Mouse (Mus musculus) G1E (cell line): ENCODE measurements at regions not wholly inside any gene's neighbourhood (a gene's known extent, or its start where the extent isn't known, plus 50 kb on each side); places are given as distances from the start of the nearest gene placed in this dataset.

ENCODE experiments used
- CTCF ChIP-seq: IDR thresholded peaks from 2 replicates; pipeline ENCODE4 v1.5.1; 2012; ENCODE audit warnings: low read depth, low read length, inconsistent platforms, mixed read lengths
- GATA1 ChIP-seq: IDR thresholded peaks from 2 replicates; pipeline ENCODE4 v1.6.1; 2012; ENCODE audit warnings: borderline replicate concordance, low read length, inconsistent platforms, mixed read lengths
- GATA2 ChIP-seq: IDR thresholded peaks from 2 replicates; pipeline ENCODE4 v1.6.1; 2012; ENCODE audit warnings: low read depth, low read length, inconsistent platforms, borderline replicate concordance
- TAL1 ChIP-seq: conservative IDR thresholded peaks from 2 replicates; pipeline ENCODE4 v1.6.1; 2012; ENCODE audit warnings: low read depth, low read length, inconsistent platforms, mixed read lengths

DNA sequence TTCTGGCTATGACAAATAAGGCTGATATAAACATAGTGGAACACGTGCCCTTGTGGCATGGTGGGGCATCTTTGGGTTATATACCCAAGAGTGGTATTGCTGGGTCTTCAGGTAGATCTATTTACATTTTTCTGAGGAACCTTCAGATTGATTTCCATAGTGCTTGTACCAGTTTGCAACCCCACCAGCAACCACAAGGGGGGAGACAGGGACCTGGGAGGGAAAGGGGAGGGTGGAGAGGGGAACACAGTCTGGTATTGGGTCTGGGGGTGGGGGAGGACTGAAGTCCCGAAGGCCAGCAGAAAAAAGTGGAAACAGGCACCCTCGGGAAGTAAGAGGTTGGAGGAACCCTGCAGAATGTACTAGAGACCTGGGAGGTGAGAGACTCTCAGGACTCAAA lies 105.8 kb upstream of the Plcb4 start:
- TF ChIP-seq CTCF (no peak), GATA2 (no peak), TAL1 (no peak), GATA1 (no peak)
